Mouse (Mus musculus) small intestine, adult 2 months (tissue): ENCODE data around the gene Il19. TPM values are rescaled to one million over a fixed set of nuclear protein-coding genes. Genes with fewer than 3 reads are reported as not detected.

Experiments
- H3K27ac ChIP-seq: fragments of 200-500 bp; 2 replicates; pipeline ENCODE4 v1.5.1; 2012; ENCODE audit warnings: low read depth, low read length, control low read depth, inconsistent platforms; ENCODE audit not compliant: insufficient read depth
- H3K27me3 ChIP-seq: fragments of 200-500 bp; 2 replicates; pipeline ENCODE4 v1.6.1; 2012; ENCODE audit warnings: mild to moderate bottlenecking, moderate library complexity, low read length, inconsistent platforms; ENCODE audit not compliant: control insufficient read depth, insufficient read depth
- H3K36me3 ChIP-seq: fragments of 200-500 bp; 2 replicates; pipeline ENCODE4 v1.6.1; 2012; ENCODE audit warnings: mild to moderate bottlenecking, low read length, control low read depth, inconsistent platforms; ENCODE audit not compliant: control insufficient read depth, insufficient read depth
- H3K4me1 ChIP-seq: fragments of 200-500 bp; 2 replicates; pipeline ENCODE4 v1.6.1; 2012; ENCODE audit warnings: low read length, inconsistent platforms, mixed read lengths; ENCODE audit not compliant: control insufficient read depth, insufficient read depth, insufficient read length
- H3K4me3 ChIP-seq: fragments of 200-500 bp; 2 replicates; pipeline ENCODE4 v1.5.1; 2012; ENCODE audit warnings: low read depth, mild to moderate bottlenecking, control low read depth, inconsistent platforms, low read length, moderate library complexity
- CTCF ChIP-seq: fragments of 200-500 bp; IDR thresholded peaks from 2 replicates; pipeline ENCODE4 v1.5.1; 2012; ENCODE audit warnings: low read depth, mild to moderate bottlenecking, control low read depth, inconsistent platforms, low read length, moderate library complexity, mixed read lengths; ENCODE audit not compliant: insufficient replicate concordance, insufficient read length; ENCODE audit errors: extremely low read depth
- POLR2A ChIP-seq: fragments of 200-500 bp; IDR thresholded peaks from 2 replicates; pipeline ENCODE4 v1.6.1; 2012; ENCODE audit warnings: low read depth, mild to moderate bottlenecking, control low read depth, inconsistent platforms, low read length, moderate library complexity
- WGBS: fragments of 180-500 bp; shearing (Covaris S2); methylation state at CpG from one replicate; pipeline ENCODE4 v1.1.7; 2018; 5-methylcytosine and 5-hydroxymethylcytosine counted together
- polyA plus RNA-seq: library from polyadenylated mRNA; depleted of rRNA; stranded (reverse); fragments of >200 nt; gene quantifications from 2 replicates; pipeline ENCODE4 v1.2.3, GENCODE M21; 2012

The Il19 gene
- polyA plus RNA-seq, 1 experiment = not detected

- H3K27me3 ChIP-seq = no peaks in the 10 kb centered on the region
- no peak overlapping the region for H3K27ac ChIP-seq
- no peak overlapping the region for H3K4me3 ChIP-seq
- WGBS = 57% methylated on average over 6 of the region's 6 CpGs
- TF ChIP-seq POLR2A = no peak
- no peak for TF ChIP-seq CTCF
- H3K36me3 ChIP-seq = no peaks in the 10 kb centered on the region
- no peaks in the 10 kb centered on the region for H3K4me1 ChIP-seq
Observed at GRCm38 (mm10) chr1:130946920-130947319, 7.0 kb upstream of the Il19 start.

GRCm38 (mm10) chr1:130941801-130942200 lies 1.9 kb upstream of the Il19 start:
- Histone ChIP-seq H3K36me3 (no peaks in the 10 kb centered on the region), H3K27ac (no peak overlapping the region), H3K4me3 (no peak overlapping the region), H3K4me1 (no peaks in the 10 kb centered on the region), H3K27me3 (no peaks in the 10 kb centered on the region)
- no peak for TF ChIP-seq POLR2A
- no peak for TF ChIP-seq CTCF
- 64% methylated on average over 3 of the region's 3 CpGs for WGBS

GRCm38 (mm10) chr1:130938192-130938591 lies 1.7 kb downstream of the Il19 start:
- Histone ChIP-seq H3K27me3 (no peaks in the 10 kb centered on the region), H3K4me3 (no peak overlapping the region), H3K36me3 (no peaks in the 10 kb centered on the region), H3K4me1 (no peaks in the 10 kb centered on the region), H3K27ac (no peak overlapping the region)
- no peak for TF ChIP-seq POLR2A
- WGBS = 92% methylated on average over 7 of the region's 7 CpGs

GRCm38 (mm10) chr1:130937170-130937569 lies 2.7 kb downstream of the Il19 start:
- WGBS = 75% methylated on average over 4 of the region's 4 CpGs
- Histone ChIP-seq H3K36me3 (no peaks in the 10 kb centered on the region), H3K27ac (no peak overlapping the region), H3K4me3 (no peak overlapping the region), H3K27me3 (no peaks in the 10 kb centered on the region), H3K4me1 (no peaks in the 10 kb centered on the region)
- TF ChIP-seq POLR2A (no peak), CTCF (no peak)

GRCm38 (mm10) chr1:130936351-130936750 lies 3.6 kb downstream of the Il19 start:
- Histone ChIP-seq H3K36me3 (no peaks in the 10 kb centered on the region), H3K27me3 (no peaks in the 10 kb centered on the region), H3K4me3 (no peak overlapping the region), H3K4me1 (no peaks in the 10 kb centered on the region), H3K27ac (no peak overlapping the region)
- TF ChIP-seq POLR2A (no peak), CTCF (no peak)
- 48% methylated on average over 6 of the region's 6 CpGs for WGBS

- H3K27me3 ChIP-seq = no peaks in the 10 kb centered on the region
- TF ChIP-seq POLR2A (no peak), CTCF (peak; percentile 24; the same call in 1 of the 2 replicates)
- H3K4me1 ChIP-seq = no peaks in the 10 kb centered on the region
- no peak overlapping the region for H3K27ac ChIP-seq
- H3K36me3 ChIP-seq = no peaks in the 10 kb centered on the region
- H3K4me3 ChIP-seq = no peak overlapping the region
Observed at GRCm38 (mm10) chr1:130926484-130926883, 13.4 kb downstream of the Il19 start.

- H3K4me1 ChIP-seq = no peaks in the 10 kb centered on the region
- TF ChIP-seq CTCF (no peak), POLR2A (no peak)
- no peak overlapping the region for H3K4me3 ChIP-seq
- H3K27ac ChIP-seq = no peak overlapping the region
- H3K27me3 ChIP-seq = no peaks in the 10 kb centered on the region
- WGBS = 5% methylated on average over 1 of the region's 1 CpGs
- H3K36me3 ChIP-seq = no peaks in the 10 kb centered on the region
Observed at GRCm38 (mm10) chr1:130918323-130918980, 21.5 kb downstream of the Il19 start.
